Mouse (Mus musculus) CH12.LX (cell line): ENCODE measurements around the gene Orai1. TPM values are rescaled to one million over a fixed set of nuclear protein-coding genes. Genes with fewer than 3 reads are reported as not detected.

Source experiments
- DNase-seq: peaks from one replicate; pipeline ENCODE4 v3.0.0-alpha.2; 2013; ENCODE audit errors: extremely low read depth
- H3K27ac ChIP-seq: 2 replicates; pipeline ENCODE4 v1.5.1; 2012; ENCODE audit warnings: low read depth, mild to moderate bottlenecking, control low read depth, moderate library complexity; ENCODE audit not compliant: insufficient read depth
- H3K27me3 ChIP-seq: replicated peaks from 2 replicates; pipeline ENCODE3; 2012; ENCODE audit warnings: inconsistent platforms
- H3K36me3 ChIP-seq, 2 experiments: replicated peaks in 1 of 2; 2 replicates each; pipeline versions ENCODE3 to v1.6.1; 2012; ENCODE audit warnings: inconsistent platforms in 1 of 2, low read length in 1 of 2, mild to moderate bottlenecking in 1 of 2, mixed read lengths in 1 of 2, moderate library complexity in 1 of 2; ENCODE audit not compliant: control insufficient read depth in 1 of 2, insufficient read depth in 1 of 2
- H3K4me1 ChIP-seq, 2 experiments: 2 replicates each; pipeline ENCODE4 v1.6.1; 2012; ENCODE audit warnings: inconsistent platforms in 1 of 2, moderate library complexity in 1 of 2; ENCODE audit not compliant: insufficient read depth in 2 of 2, control insufficient read depth in 1 of 2
- H3K4me2 ChIP-seq: 2 replicates; pipeline ENCODE4 v1.6.1; 2012; ENCODE audit warnings: low read depth, mild to moderate bottlenecking, control low read depth; ENCODE audit not compliant: poor library complexity, insufficient read depth, severe bottlenecking
- H3K4me3 ChIP-seq, 3 experiments: fragments of 150-350 bp in 1 of 3; sonication (generic) in 1 of 3; replicated peaks in 1 of 3; 2 replicates each; pipeline versions ENCODE3 to v1.5.1; 2011 to 2012; ENCODE audit warnings: low read depth in 2 of 3, low read length in 2 of 3, mild to moderate bottlenecking in 2 of 3, moderate library complexity in 2 of 3, control low read depth in 1 of 3, improper control_type of control experiment in 1 of 3, inconsistent platforms in 1 of 3, mixed read lengths in 1 of 3; ENCODE audit not compliant: poor library complexity in 1 of 3
- H3K79me2 ChIP-seq: replicated peaks from 2 replicates; pipeline ENCODE4 v1.6.1; 2012; ENCODE audit warnings: mild to moderate bottlenecking, moderate library complexity; ENCODE audit not compliant: control insufficient read depth, poor library complexity, insufficient read depth, severe bottlenecking; ENCODE audit errors: extremely low read depth
- H3K9ac ChIP-seq: 2 replicates; pipeline ENCODE4 v1.6.1; 2012; ENCODE audit warnings: low read depth, mild to moderate bottlenecking, control low read depth, moderate library complexity; ENCODE audit not compliant: insufficient read depth
- H3K9me3 ChIP-seq: replicated peaks from 2 replicates; pipeline ENCODE3; 2012; ENCODE audit warnings: low read length, inconsistent platforms, mixed read lengths
- BHLHE40 ChIP-seq: IDR thresholded peaks from 2 replicates; pipeline ENCODE4 v1.6.1; 2011; ENCODE audit warnings: mild to moderate bottlenecking, low read depth, low read length, improper control_type of control experiment
- CHD1 ChIP-seq: IDR thresholded peaks from 2 replicates; pipeline ENCODE4 v1.6.1; 2012; ENCODE audit warnings: low read depth, low read length, improper control_type of control experiment, inconsistent platforms
- CHD2 ChIP-seq: IDR thresholded peaks from 2 replicates; pipeline ENCODE4 v1.6.1; 2011; ENCODE audit warnings: low read length, improper control_type of control experiment
- CTCF ChIP-seq, 2 experiments: IDR thresholded peaks in 1 of 2; conservative IDR thresholded peaks in 1 of 2; 2 replicates each; pipeline ENCODE4 v1.5.1; 2011 to 2012; ENCODE audit warnings: low read depth in 2 of 2, low read length in 2 of 2, improper control_type of control experiment in 1 of 2, inconsistent platforms in 1 of 2, mild to moderate bottlenecking in 1 of 2, moderate library complexity in 1 of 2
- ELF1 ChIP-seq: IDR thresholded peaks from 2 replicates; pipeline ENCODE4 v1.6.1; 2014; ENCODE audit warnings: low read depth, mild to moderate bottlenecking, inconsistent platforms, low read length, improper control_type of control experiment
- EP300 ChIP-seq: IDR thresholded peaks from 2 replicates; pipeline ENCODE4 v1.6.1; 2011; ENCODE audit warnings: low read length, improper control_type of control experiment
- ETS1 ChIP-seq: conservative IDR thresholded peaks from 2 replicates; pipeline ENCODE4 v1.6.1; 2012; ENCODE audit warnings: low read depth, mild to moderate bottlenecking, inconsistent platforms, low read length, improper control_type of control experiment, moderate library complexity
- JUND ChIP-seq: conservative IDR thresholded peaks from 2 replicates; pipeline ENCODE4 v1.6.1; 2011; ENCODE audit warnings: low read depth, low read length, improper control_type of control experiment
- MAFK ChIP-seq: IDR thresholded peaks from 2 replicates; pipeline ENCODE4 v1.6.1; 2011; ENCODE audit warnings: low read length, improper control_type of control experiment; ENCODE audit not compliant: insufficient replicate concordance
- MAX ChIP-seq: IDR thresholded peaks from 2 replicates; pipeline ENCODE4 v1.6.1; 2011; ENCODE audit warnings: low read length, improper control_type of control experiment
- NELFE ChIP-seq: IDR thresholded peaks from 2 replicates; pipeline ENCODE4 v1.6.1; 2011; ENCODE audit warnings: low read depth, low read length, improper control_type of control experiment
- PAX5 ChIP-seq: IDR thresholded peaks from 2 replicates; pipeline ENCODE4 v1.6.1; 2012; ENCODE audit warnings: low read length, inconsistent platforms, mixed read lengths
- POLR2A ChIP-seq: IDR thresholded peaks from 2 replicates; pipeline ENCODE4 v1.6.1; 2011; ENCODE audit warnings: low read depth, mild to moderate bottlenecking, improper control_type of control experiment, low read length
- RAD21 ChIP-seq: IDR thresholded peaks from 2 replicates; pipeline ENCODE4 v1.6.1; 2011; ENCODE audit warnings: low read depth, mild to moderate bottlenecking, low read length, improper control_type of control experiment, moderate library complexity
- RCOR1 ChIP-seq: conservative IDR thresholded peaks from 2 replicates; pipeline ENCODE4 v1.6.1; 2012; ENCODE audit warnings: low read depth, mild to moderate bottlenecking, inconsistent platforms, low read length, improper control_type of control experiment
- SIN3A ChIP-seq: IDR thresholded peaks from 2 replicates; pipeline ENCODE4 v1.6.1; 2012; ENCODE audit warnings: low read length, improper control_type of control experiment, inconsistent platforms
- SMC3 ChIP-seq: IDR thresholded peaks from 2 replicates; pipeline ENCODE4 v1.6.1; 2011; ENCODE audit warnings: low read depth, low read length, improper control_type of control experiment
- USF2 ChIP-seq: conservative IDR thresholded peaks from 2 replicates; pipeline ENCODE4 v1.6.1; 2011; ENCODE audit warnings: low read depth, low read length, improper control_type of control experiment
- ZC3H11A ChIP-seq: IDR thresholded peaks from 2 replicates; pipeline ENCODE4 v1.6.1; 2012; ENCODE audit warnings: low read depth, mild to moderate bottlenecking, inconsistent platforms, low read length, improper control_type of control experiment
- ZMIZ1 ChIP-seq: IDR thresholded peaks from 2 replicates; pipeline ENCODE4 v1.6.1; 2012; ENCODE audit warnings: low read depth, mild to moderate bottlenecking, inconsistent platforms, low read length, improper control_type of control experiment
- dilution Hi-C: fragments of 300-500 bp; cut with MboI; formaldehyde crosslinking; loops from 2 replicates; pipeline ENCODE4 v1.14.3; 2020; ENCODE audit warnings: low sequenced_read_pairs; ENCODE audit not compliant: extremely low pct_unique_long_range_greater_than_20kb, extremely low pct_ligation_motif_present
- in situ Hi-C: fragments of 300-500 bp; cut with MboI; formaldehyde crosslinking; loops from 3 replicates; pipeline ENCODE4 v1.14.3; 2019; ENCODE audit warnings: low sequenced_read_pairs, low pct_ligation_motif_present, low pct_unique_long_range_greater_than_20kb, mixed read lengths
- polyA plus RNA-seq: library from polyadenylated mRNA; unstranded; fragments of >175 nt; gene quantifications from 2 replicates; pipeline ENCODE4 v1.2.1, GENCODE M21; 2012; ENCODE audit warnings: low read depth; ENCODE audit not compliant: insufficient read length
- total RNA-seq, 2 experiments: library from RNA; depleted of rRNA; stranded (reverse); fragments of 300-350 nt in 1 of 2; fragments of >200 nt in 1 of 2; gene quantifications; 2 replicates each; pipeline ENCODE4 v1.2.3; 2012 to 2014

Orai1 gene
- total and polyA plus RNA-seq, 3 experiments, result 17.4 to 27.7 (median 17.8) TPM

DNA sequence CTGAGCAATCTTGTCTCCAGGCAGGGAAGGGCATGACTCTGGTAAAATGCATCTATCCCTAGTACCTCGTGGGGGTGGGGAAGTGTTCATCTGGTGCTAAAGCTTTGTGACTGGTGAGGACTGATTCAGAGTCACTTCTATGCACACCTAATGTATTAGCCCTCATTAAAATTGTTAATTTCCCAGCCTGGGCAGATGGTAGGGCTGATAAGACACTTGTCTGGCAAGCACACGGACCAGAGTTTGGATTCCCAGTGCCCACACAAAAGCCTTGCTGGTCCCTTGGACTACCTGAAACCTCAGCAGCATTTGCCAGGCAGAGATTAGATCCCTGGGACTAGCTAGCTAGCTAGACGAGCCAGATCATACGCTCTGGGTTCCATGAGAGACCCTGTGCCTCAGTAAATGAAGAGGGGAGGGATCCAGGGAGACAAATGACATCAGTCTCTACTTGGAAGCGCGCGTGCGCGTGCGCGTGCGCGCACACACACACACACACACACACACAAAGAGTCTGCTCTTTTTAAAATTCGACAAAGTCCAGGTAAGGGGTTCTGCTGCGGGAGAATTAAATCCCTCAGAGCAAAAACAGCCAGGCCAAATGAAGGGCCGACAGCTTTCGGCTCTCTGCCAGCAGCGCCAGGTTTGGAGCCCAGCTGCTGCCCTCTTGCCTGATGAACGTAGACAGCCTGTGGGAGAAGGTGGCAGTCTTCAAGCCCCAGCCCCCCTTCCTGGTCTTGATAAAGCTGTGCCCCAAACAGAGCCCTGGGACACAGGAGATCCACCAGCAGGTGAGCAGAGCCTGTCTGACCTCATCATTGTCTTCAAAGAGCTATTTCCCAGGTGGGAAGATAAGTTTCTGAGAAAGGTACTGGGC, 8.9 kb upstream of the Orai1 start (continued):
- no peak for TF ChIP-seq RCOR1

DNA sequence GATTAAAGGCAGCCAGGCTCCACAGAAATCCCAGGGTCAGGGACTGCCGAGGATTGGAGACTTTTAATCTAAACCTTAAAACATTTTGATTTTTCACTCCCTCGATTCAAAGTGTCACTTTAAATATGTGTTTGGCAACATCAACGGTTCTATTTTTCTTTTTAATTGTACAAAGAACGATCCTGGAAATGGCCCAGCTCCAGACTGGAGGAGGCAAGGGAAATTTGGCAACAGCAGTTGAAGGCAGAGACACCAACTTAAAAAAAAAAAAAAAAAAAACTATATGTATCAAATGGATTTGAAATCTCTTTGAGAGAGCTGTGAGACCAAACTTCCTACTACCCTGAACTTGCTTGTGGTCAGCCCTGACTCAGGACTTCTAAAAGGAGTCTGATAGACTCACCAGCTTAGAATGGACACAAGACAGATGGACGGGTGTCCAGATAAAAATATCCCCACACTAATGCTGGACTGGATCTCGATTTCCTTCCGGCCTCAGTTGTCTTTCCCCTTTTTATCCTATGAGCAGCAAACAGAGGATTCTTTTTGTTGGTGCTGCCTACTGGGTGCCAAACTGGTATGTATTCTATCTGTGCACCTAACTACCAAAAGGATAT, 5.9 kb upstream of the Orai1 start:
- no peak for TF ChIP-seq USF2
- no peak for TF ChIP-seq MAX
- no peak for TF ChIP-seq EP300
- no peak for TF ChIP-seq JUND
- no peak for TF ChIP-seq MAFK
- no peak for TF ChIP-seq ZMIZ1
- no peak for TF ChIP-seq RAD21
- in situ Hi-C loops, result no loop called here
- no peak for DNase-seq
- no peak overlapping the region for H3K27ac ChIP-seq
- no peak overlapping the region for H3K4me3 ChIP-seq
- H3K4me2 ChIP-seq, result no peak overlapping the region
- peaks cover 5 to 14% of the 10 kb centered on the region in 2 experiments for H3K4me1 ChIP-seq
- dilution Hi-C loops, result no loop called here
- no peaks in the 10 kb centered on the region for H3K27me3 ChIP-seq
- no peaks in the 10 kb centered on the region for H3K9me3 ChIP-seq
- H3K9ac ChIP-seq, result no peak overlapping the region
- H3K36me3 ChIP-seq, result no peaks in the 10 kb centered on the region
- no peaks in the 10 kb centered on the region for H3K79me2 ChIP-seq

- no peak for DNase-seq
- dilution Hi-C loops, result no loop called here
- H3K27ac ChIP-seq, result no peak overlapping the region
- H3K4me1 ChIP-seq, result peaks cover 5 to 19% of the 10 kb centered on the region in 2 experiments
- H3K27me3 ChIP-seq, result no peaks in the 10 kb centered on the region
- no peaks in the 10 kb centered on the region for H3K36me3 ChIP-seq
- no peaks in the 10 kb centered on the region for H3K9me3 ChIP-seq
- no peak overlapping the region for H3K4me3 ChIP-seq
- H3K79me2 ChIP-seq, result no peaks in the 10 kb centered on the region
- TF ChIP-seq CHD1, result no peak
- TF ChIP-seq USF2, result no peak
- TF ChIP-seq ELF1, result no peak
- no peak for TF ChIP-seq POLR2A
- no peak for TF ChIP-seq ETS1
- no peak for TF ChIP-seq PAX5
- TF ChIP-seq NELFE, result no peak
- TF ChIP-seq BHLHE40, result no peak
- TF ChIP-seq CHD2, result no peak
- TF ChIP-seq SMC3, result no peak
- TF ChIP-seq SIN3A, result no peak
- TF ChIP-seq ZC3H11A, result no peak
- no peak for TF ChIP-seq CTCF (conservative IDR thresholded peaks at IDR 0.05 in 1 of 2, IDR thresholded peaks at IDR 0.05 in 1 of 2; ENCODE audit: low read depth in 2 of 2, low read length in 2 of 2)
- TF ChIP-seq, all 38 proteins: peak for 0
- H3K9ac ChIP-seq, result no peak overlapping the region
- in situ Hi-C loops, result no loop called here
- H3K4me2 ChIP-seq, result no peak overlapping the region
Measured at GRCm38 (mm10) chr5:123009873-123010272, 5.0 kb upstream of the Orai1 start.
